Mouse (Mus musculus): Measurements from ENCODE around the gene Cpa4.

- TF ChIP-seq CTCF (IDR thresholded peaks at IDR 0.05) (no peak), EP300 (IDR thresholded peaks at IDR 0.05) (no peak)
Observed at GRCm38 (mm10) chr6:30592417-30592974, 24.3 kb downstream of the Cpa4 start.
